Mouse (Mus musculus) intestine, embryonic 16.5 days (tissue): ENCODE measurements around the gene Coasy. TPM values are rescaled to one million over a fixed set of nuclear protein-coding genes. Genes with fewer than 3 reads are reported as not detected.

Experiments
- ATAC-seq: fragments of 200-750 bp; cut with Nextera tagmentation; 2 replicates; pipeline ENCODE4 v1.8.0; 2017; ENCODE audit warnings: moderate TSS enrichment, moderate library complexity
- H3K27ac ChIP-seq: fragments of 300-500 bp; sonication (generic); 2 replicates; pipeline ENCODE4 v1.5.1; 2014; ENCODE audit warnings: mild to moderate bottlenecking, low read length
- H3K27me3 ChIP-seq: fragments of 300-500 bp; sonication (generic); replicated peaks from 2 replicates; pipeline ENCODE4 v1.6.1; 2014; ENCODE audit warnings: low read length, control low read depth, mixed read lengths; ENCODE audit not compliant: control insufficient read depth, insufficient read depth
- H3K36me3 ChIP-seq: fragments of 300-500 bp; sonication (generic); 2 replicates; pipeline ENCODE4 v1.6.1; 2014; ENCODE audit warnings: low read length, control low read depth; ENCODE audit not compliant: control insufficient read depth, insufficient read depth
- H3K4me1 ChIP-seq: fragments of 300-500 bp; sonication (generic); 2 replicates; pipeline ENCODE4 v1.6.1; 2014; ENCODE audit warnings: low read length, control low read depth, mixed read lengths; ENCODE audit not compliant: control insufficient read depth, insufficient read depth
- H3K4me2 ChIP-seq: fragments of 300-500 bp; sonication (generic); 2 replicates; pipeline ENCODE4 v1.6.1; 2014; ENCODE audit warnings: low read depth, low read length, control low read depth
- H3K4me3 ChIP-seq: fragments of 300-500 bp; sonication (generic); 2 replicates; pipeline ENCODE4 v1.5.1; 2014; ENCODE audit warnings: mild to moderate bottlenecking, low read length
- H3K9ac ChIP-seq: fragments of 300-500 bp; sonication (generic); 2 replicates; pipeline ENCODE4 v1.6.1; 2014; ENCODE audit warnings: low read depth, low read length
- H3K9me3 ChIP-seq: fragments of 300-500 bp; sonication (generic); 2 replicates; pipeline ENCODE4 v1.6.1; 2016; ENCODE audit warnings: low read length, control low read depth; ENCODE audit not compliant: control insufficient read depth
- WGBS: fragments of 180-500 bp; shearing (Covaris S2); extraction: QIAGEN DNeasy Blood & Tissue Kit; methylation state at CpG from one replicate; pipeline ENCODE4 v1.1.7; 2014; 5-methylcytosine and 5-hydroxymethylcytosine counted together
- polyA plus RNA-seq: library from polyadenylated mRNA; unstranded; fragments of >200 nt; fragmentation: Nextera tagmentation; extraction: Ambion mirVana; gene quantifications from 2 replicates; pipeline ENCODE4 v1.2.1, GENCODE M21; 2015

The Coasy gene
- polyA plus RNA-seq, 1 experiment from 2014 or later, result 47.1 TPM

DNA sequence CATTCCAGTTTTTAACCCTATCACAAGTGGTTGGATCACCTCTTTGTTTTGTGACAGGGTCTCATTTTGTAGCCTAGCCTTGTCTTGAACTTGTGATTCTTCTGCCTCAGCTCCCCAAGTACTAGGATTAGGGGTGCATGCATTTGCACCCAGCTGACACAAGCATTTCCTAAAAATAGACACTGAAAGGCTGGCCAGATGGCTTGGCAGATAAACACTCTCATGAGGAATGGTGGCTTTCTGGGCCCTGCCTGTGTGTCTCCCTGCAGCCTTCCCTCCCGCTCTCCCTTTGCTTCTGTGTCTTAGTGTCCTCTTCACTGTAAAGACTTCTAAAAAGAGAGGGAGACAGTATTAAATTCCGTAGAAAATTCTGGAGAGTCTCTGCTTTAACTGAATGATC is 48.8 kb downstream of the Coasy start:
- no peak for ATAC-seq
- Histone ChIP-seq H3K4me2 (no peak overlapping the region), H3K27ac (no peak overlapping the region), H3K4me1 (peaks cover 3% of the 10 kb centered on the region; the same call in 1 of the 2 replicates), H3K9ac (no peak overlapping the region), H3K9me3 (no peaks in the 10 kb centered on the region; the same call in 1 of the 2 replicates), H3K36me3 (0 out of 2 replicates have a peak, but pooled peaks cover 4% of the 10 kb centered on the region), H3K4me3 (no peak overlapping the region), H3K27me3 (no peaks in the 10 kb centered on the region)
- WGBS, result 68% methylated on average over 2 of the region's 2 CpGs

DNA sequence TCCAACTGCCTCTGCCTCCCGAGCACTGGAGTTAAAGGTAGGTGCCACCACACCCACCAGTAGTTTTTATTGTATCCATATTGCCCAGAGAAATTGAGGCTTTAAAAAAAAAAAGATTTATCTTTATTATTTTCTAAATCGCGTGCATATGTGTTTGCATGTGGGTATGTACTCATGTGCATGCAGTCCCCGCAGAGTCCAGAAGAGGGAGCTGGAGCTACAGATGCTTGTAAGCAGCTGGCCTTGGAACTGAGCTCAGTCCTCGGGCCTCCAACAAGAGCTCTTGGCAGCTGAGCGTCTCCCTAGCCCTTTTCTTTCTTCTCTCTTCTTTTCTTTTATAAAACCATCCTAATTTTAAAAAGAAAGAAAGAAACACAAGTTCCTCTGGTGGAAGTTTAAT is 49.3 kb downstream of the Coasy start:
- no peak overlapping the region for H3K4me3 ChIP-seq
- ATAC-seq, result no peak
- 86% methylated on average over 6 of the region's 6 CpGs for WGBS
- H3K27me3 ChIP-seq, result no peaks in the 10 kb centered on the region
- no peaks in the 10 kb centered on the region; the same call in 1 of the 2 replicates for H3K9me3 ChIP-seq
- no peak overlapping the region for H3K9ac ChIP-seq
- H3K36me3 ChIP-seq, result 0 out of 2 replicates have a peak, but pooled peaks cover under 1% of the 10 kb centered on the region
- H3K4me1 ChIP-seq, result peaks cover 3% of the 10 kb centered on the region; the same call in 1 of the 2 replicates
- H3K4me2 ChIP-seq, result no peak overlapping the region
- H3K27ac ChIP-seq, result no peak overlapping the region

DNA sequence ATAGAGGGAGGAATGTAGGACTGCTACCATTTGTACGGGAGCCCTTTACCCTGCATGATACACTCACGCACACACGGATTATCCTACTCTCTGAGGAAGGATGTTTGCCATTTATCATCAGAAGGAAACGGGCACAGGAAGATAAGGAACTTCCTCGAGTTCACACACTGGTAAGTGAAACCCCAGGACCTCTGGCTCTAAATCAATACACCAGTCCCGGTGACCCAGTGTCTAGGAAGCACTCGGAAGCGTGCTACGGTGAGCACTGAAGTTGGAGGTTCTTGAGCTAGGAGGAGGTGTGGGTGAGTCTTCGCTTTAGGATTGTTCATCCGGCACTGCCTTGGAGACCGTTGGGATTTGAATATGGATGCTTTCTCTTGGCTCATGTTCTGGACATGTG is 50.7 kb downstream of the Coasy start:
- H3K9ac ChIP-seq, result no peak overlapping the region
- no peaks in the 10 kb centered on the region for H3K9me3 ChIP-seq
- peaks cover 3% of the 10 kb centered on the region; the same call in 1 of the 2 replicates for H3K4me1 ChIP-seq
- no peak overlapping the region for H3K27ac ChIP-seq
- no peak for ATAC-seq
- H3K4me2 ChIP-seq, result no peak overlapping the region
- 57% methylated on average over 12 of the region's 12 CpGs for WGBS
- no peaks in the 10 kb centered on the region for H3K27me3 ChIP-seq
- H3K36me3 ChIP-seq, result no peaks in the 10 kb centered on the region
- H3K4me3 ChIP-seq, result no peak overlapping the region

DNA sequence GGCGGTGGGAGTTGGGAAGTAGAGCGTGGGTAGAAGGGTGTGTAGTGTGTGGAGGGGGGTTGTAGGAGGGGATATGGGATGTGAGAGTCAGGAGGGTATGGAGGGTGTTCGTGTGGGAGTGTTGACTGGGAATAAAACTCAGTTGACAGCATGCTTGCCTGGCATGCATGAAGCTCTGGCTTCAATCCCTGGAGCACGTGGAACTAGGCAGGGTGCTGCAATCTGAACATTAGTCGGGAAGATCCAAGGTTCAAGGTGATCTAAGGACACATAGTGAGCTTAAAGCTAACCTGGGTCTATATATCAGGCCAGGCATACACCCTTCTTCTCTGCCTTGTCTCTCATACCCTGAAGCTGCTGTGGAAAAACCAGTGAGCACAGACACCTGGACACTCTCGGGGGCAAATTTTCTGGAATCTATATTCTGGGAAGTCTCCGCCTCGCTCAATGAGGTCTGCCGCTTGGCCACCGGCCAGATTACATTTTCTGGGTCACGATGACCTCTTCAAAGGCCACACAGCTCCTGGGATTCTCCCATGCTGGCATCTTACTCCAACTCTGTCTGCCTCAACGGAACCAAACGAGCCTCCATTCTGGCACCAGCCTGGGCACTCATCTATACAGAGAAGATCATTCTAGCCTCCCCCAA is 52.0 kb downstream of the Coasy start:
- Histone ChIP-seq H3K4me1 (peaks cover 10% of the 10 kb centered on the region; the same call in 1 of the 2 replicates), H3K9me3 (no peaks in the 10 kb centered on the region), H3K27me3 (no peaks in the 10 kb centered on the region), H3K9ac (no peak overlapping the region), H3K36me3 (no peaks in the 10 kb centered on the region), H3K4me3 (no peak overlapping the region), H3K4me2 (no peak overlapping the region), H3K27ac (no peak overlapping the region)
- no peak for ATAC-seq
- 76% methylated on average over 13 of the region's 13 CpGs for WGBS

Other genes with a start within 250 kb of the Coasy start
- 20.5 and 22.8 TPM in 2 replicates for gene Stat5b, start 231.8 kb upstream of the Coasy start, polyA plus RNA-seq
- gene Stat5a, start 223.2 kb upstream of the Coasy start, polyA plus RNA-seq, result 5.8 and 6.2 TPM in 2 replicates
- gene Stat3, start 143.0 kb upstream of the Coasy start, polyA plus RNA-seq, result 48.9 and 53.2 TPM in 2 replicates
- 214 and 221 TPM in 2 replicates for gene Cavin1, start 111.7 kb upstream of the Coasy start, polyA plus RNA-seq
- gene Atp6v0a1, start 73.1 kb upstream of the Coasy start, polyA plus RNA-seq, result 38.8 and 43.3 TPM in 2 replicates
- 14.7 and 18.2 TPM in 2 replicates for gene Naglu, start 12.6 kb upstream of the Coasy start, polyA plus RNA-seq
- 0.10 and 0.16 TPM in 2 replicates for gene Hsd17b1, start 4.2 kb upstream of the Coasy start, polyA plus RNA-seq
- gene Mlx, start 4.7 kb downstream of the Coasy start, polyA plus RNA-seq, result 78.6 and 87.5 TPM in 2 replicates
- 15.0 and 18.1 TPM in 2 replicates for gene Psmc3ip, start 12.9 kb downstream of the Coasy start, polyA plus RNA-seq
- 12.6 and 13.2 TPM in 2 replicates for gene Retreg3, start 37.3 kb downstream of the Coasy start, polyA plus RNA-seq
- 51.0 and 56.3 TPM in 2 replicates for gene Tubg1, start 37.4 kb downstream of the Coasy start, polyA plus RNA-seq
- gene Tubg2, start 73.3 kb downstream of the Coasy start, polyA plus RNA-seq, result 3.9 and 4.2 TPM in 2 replicates
- 0.86 and 0.87 TPM in 2 replicates for gene Cntnap1, start 88.0 kb downstream of the Coasy start, polyA plus RNA-seq
- gene Plekhh3, start 88.8 kb downstream of the Coasy start, polyA plus RNA-seq, result 9.2 and 10.1 TPM in 2 replicates
- 0.20 and 0.29 TPM in 2 replicates for gene Ccr10, start 92.9 kb downstream of the Coasy start, polyA plus RNA-seq
- 16.2 and 18.8 TPM in 2 replicates for gene Ezh1, start 143.9 kb downstream of the Coasy start, polyA plus RNA-seq
- gene Ramp2, start 163.5 kb downstream of the Coasy start, polyA plus RNA-seq, result 87.8 and 95.1 TPM in 2 replicates
- gene Vps25, start 171.1 kb downstream of the Coasy start, polyA plus RNA-seq, result 152 and 155 TPM in 2 replicates
- gene Wnk4, start 178.0 kb downstream of the Coasy start, polyA plus RNA-seq, result 10.2 and 10.8 TPM in 2 replicates
- 0.84 and 1.0 TPM in 2 replicates for gene Cntd1, start 196.4 kb downstream of the Coasy start, polyA plus RNA-seq
- 258 and 278 TPM in 2 replicates for gene Coa3, start 196.5 kb downstream of the Coasy start, polyA plus RNA-seq
- gene Becn1, start 219.7 kb downstream of the Coasy start, polyA plus RNA-seq, result 136 and 145 TPM in 2 replicates
- gene Psme3, start 233.6 kb downstream of the Coasy start, polyA plus RNA-seq, result 119 and 125 TPM in 2 replicates
- gene Aoc2, start 242.5 kb downstream of the Coasy start, polyA plus RNA-seq, result 0.86 and 0.88 TPM in 2 replicates
- gene Aoc3, start 248.0 kb downstream of the Coasy start, polyA plus RNA-seq, result 2.4 and 2.7 TPM in 2 replicates